Mouse (Mus musculus) layer of hippocampus, adult 9-11 months (tissue): ENCODE results near the gene Camk2d.

Experiments used
- DNase-seq: peaks from one replicate; pipeline ENCODE4 v3.0.0; 2022

Camk2d gene

GRCm38 (mm10) chr3:126758398-126758797 lies 162.3 kb downstream of the Camk2d start:
- DNase-seq: no peak

- no peak for DNase-seq
These were observed 164.5 kb downstream of the Camk2d start for GRCm38 (mm10) chr3:126760608-126761007.

- peak; percentile 38 for DNase-seq
These were observed 168.6 kb downstream of the Camk2d start for GRCm38 (mm10) chr3:126764745-126765144.

- DNase-seq: no peak
These were observed 174.0 kb downstream of the Camk2d start for GRCm38 (mm10) chr3:126770056-126770455.

- no peak for DNase-seq
These were observed 174.9 kb downstream of the Camk2d start for GRCm38 (mm10) chr3:126771032-126771431.

GRCm38 (mm10) chr3:126771541-126771940 lies 175.4 kb downstream of the Camk2d start:
- peak; percentile 76 for DNase-seq

- DNase-seq: no peak
These were observed 179.9 kb downstream of the Camk2d start for GRCm38 (mm10) chr3:126776001-126776400.

GRCm38 (mm10) chr3:126777101-126777500 lies 181.0 kb downstream of the Camk2d start:
- no peak for DNase-seq

GRCm38 (mm10) chr3:126777879-126778278 lies 181.8 kb downstream of the Camk2d start:
- DNase-seq: no peak

GRCm38 (mm10) chr3:126780014-126780615 lies 184.0 kb downstream of the Camk2d start:
- no peak for DNase-seq

- DNase-seq: no peak
These were observed 197.2 kb downstream of the Camk2d start for GRCm38 (mm10) chr3:126793035-126793964.

GRCm38 (mm10) chr3:126795904-126796303 lies 199.8 kb downstream of the Camk2d start:
- DNase-seq: no peak

- no peak for DNase-seq
These were observed 200.9 kb downstream of the Camk2d start for GRCm38 (mm10) chr3:126797025-126797424.

- no peak for DNase-seq
These were observed 201.7 kb downstream of the Camk2d start for GRCm38 (mm10) chr3:126797810-126798209.

- DNase-seq: no peak
These were observed 206.9 kb downstream of the Camk2d start for GRCm38 (mm10) chr3:126802988-126803387.

GRCm38 (mm10) chr3:126804968-126805367 lies 208.9 kb downstream of the Camk2d start:
- DNase-seq: no peak

- no peak for DNase-seq
These were observed 210.0 kb downstream of the Camk2d start for GRCm38 (mm10) chr3:126806145-126806544.

- no peak for DNase-seq
These were observed 213.8 kb downstream of the Camk2d start for GRCm38 (mm10) chr3:126809915-126810314.

- DNase-seq: no peak
These were observed 214.4 kb downstream of the Camk2d start for GRCm38 (mm10) chr3:126810372-126811090.

- no peak for DNase-seq
These were observed 215.5 kb downstream of the Camk2d start for GRCm38 (mm10) chr3:126811646-126812045.

GRCm38 (mm10) chr3:126822374-126822773 lies 226.3 kb downstream of the Camk2d start:
- no peak for DNase-seq

GRCm38 (mm10) chr3:126824930-126825329 lies 228.8 kb downstream of the Camk2d start:
- DNase-seq: no peak

GRCm38 (mm10) chr3:126826172-126826571 lies 230.1 kb downstream of the Camk2d start:
- DNase-seq: no peak
